Mouse (Mus musculus) liver, embryonic 16.5 days (tissue): ENCODE data around the gene Cyb561a3. TPM values are rescaled to one million over a fixed set of nuclear protein-coding genes. Genes with fewer than 3 reads are reported as not detected.

Source experiments
- ATAC-seq: fragments of 200-750 bp; cut with Nextera tagmentation; 2 replicates; pipeline ENCODE4 v1.8.0; 2017; ENCODE audit warnings: low read depth, mild to moderate bottlenecking, moderate number of reproducible peaks, moderate library complexity
- H3K27ac ChIP-seq: fragments of 300-500 bp; sonication (generic); 2 replicates; pipeline ENCODE4 v1.5.1; 2014; ENCODE audit warnings: mild to moderate bottlenecking, low read length
- H3K27me3 ChIP-seq: fragments of 300-500 bp; sonication (generic); 2 replicates; pipeline ENCODE4 v1.6.1; 2014; ENCODE audit warnings: low read depth, low read length, mixed read lengths; ENCODE audit not compliant: control insufficient read depth, insufficient read depth
- H3K36me3 ChIP-seq: fragments of 300-500 bp; sonication (generic); 2 replicates; pipeline ENCODE4 v1.6.1; 2014; ENCODE audit warnings: mild to moderate bottlenecking; ENCODE audit not compliant: control insufficient read depth, insufficient read depth
- H3K4me1 ChIP-seq: fragments of 300-500 bp; sonication (generic); 2 replicates; pipeline ENCODE4 v1.6.1; 2014; ENCODE audit warnings: low read depth, low read length, mixed read lengths; ENCODE audit not compliant: control insufficient read depth
- H3K4me2 ChIP-seq: fragments of 300-500 bp; sonication (generic); 2 replicates; pipeline ENCODE4 v1.6.1; 2014; ENCODE audit warnings: low read depth, low read length, mixed read lengths
- H3K4me3 ChIP-seq: fragments of 300-500 bp; sonication (generic); 2 replicates; pipeline ENCODE4 v1.5.1; 2014; ENCODE audit warnings: low read depth, mild to moderate bottlenecking, low read length
- H3K9ac ChIP-seq: fragments of 300-500 bp; sonication (generic); 2 replicates; pipeline ENCODE4 v1.6.1; 2014; ENCODE audit warnings: low read depth, low read length
- H3K9me3 ChIP-seq: fragments of 300-500 bp; sonication (generic); replicated peaks from 2 replicates; pipeline ENCODE4 v1.6.1; 2016; ENCODE audit warnings: low read length; ENCODE audit not compliant: control insufficient read depth
- WGBS: fragments of 180-500 bp; shearing (Covaris S2); extraction: QIAGEN DNeasy Blood & Tissue Kit; methylation state at CpG from one replicate; pipeline ENCODE4 v1.1.7; 2014; ENCODE audit not compliant: insufficient replicate concordance; 5-methylcytosine and 5-hydroxymethylcytosine counted together
- polyA plus RNA-seq: library from polyadenylated mRNA; unstranded; fragments of >200 nt; fragmentation: Nextera tagmentation; extraction: Ambion mirVana; gene quantifications from 2 replicates; pipeline ENCODE4 v1.2.1, GENCODE M21; 2015

The Cyb561a3 gene
- polyA plus RNA-seq, 1 experiment from 2014 or later, result 19.6 TPM

DNA sequence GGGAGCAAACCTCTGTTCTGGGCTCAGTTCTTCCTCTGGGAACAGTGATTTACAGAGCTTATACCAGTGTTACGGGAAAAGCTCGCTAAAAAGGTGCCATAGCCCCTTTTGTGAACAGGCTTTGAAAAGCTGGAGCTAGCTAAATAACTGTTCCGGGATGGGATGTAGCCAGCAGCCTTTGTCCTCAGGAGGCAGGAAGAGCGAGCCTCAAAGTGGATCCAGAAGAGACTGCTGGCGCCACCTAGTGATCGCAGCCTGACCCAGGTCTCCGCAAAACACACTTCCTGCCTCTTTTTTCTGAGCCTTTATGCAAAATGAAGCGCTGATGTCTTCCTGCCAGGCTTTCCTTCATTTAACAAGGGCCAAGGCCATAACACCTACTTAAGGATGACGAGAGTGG lies 25.8 kb downstream of the Cyb561a3 start:
- Histone ChIP-seq H3K27ac (peak overlapping the region; percentile 72), H3K9ac (peak overlapping the region; percentile 32; the same call in 1 of the 2 replicates), H3K36me3 (peaks cover 6% of the 10 kb centered on the region), H3K27me3 (no peaks in the 10 kb centered on the region), H3K4me2 (peak overlapping the region; percentile 77), H3K4me3 (peak overlapping the region; percentile 43), H3K4me1 (peaks cover 38% of the 10 kb centered on the region), H3K9me3 (no peaks in the 10 kb centered on the region)
- 1% methylated on average over 9 of the region's 9 CpGs for WGBS
- ATAC-seq, result no peak

DNA sequence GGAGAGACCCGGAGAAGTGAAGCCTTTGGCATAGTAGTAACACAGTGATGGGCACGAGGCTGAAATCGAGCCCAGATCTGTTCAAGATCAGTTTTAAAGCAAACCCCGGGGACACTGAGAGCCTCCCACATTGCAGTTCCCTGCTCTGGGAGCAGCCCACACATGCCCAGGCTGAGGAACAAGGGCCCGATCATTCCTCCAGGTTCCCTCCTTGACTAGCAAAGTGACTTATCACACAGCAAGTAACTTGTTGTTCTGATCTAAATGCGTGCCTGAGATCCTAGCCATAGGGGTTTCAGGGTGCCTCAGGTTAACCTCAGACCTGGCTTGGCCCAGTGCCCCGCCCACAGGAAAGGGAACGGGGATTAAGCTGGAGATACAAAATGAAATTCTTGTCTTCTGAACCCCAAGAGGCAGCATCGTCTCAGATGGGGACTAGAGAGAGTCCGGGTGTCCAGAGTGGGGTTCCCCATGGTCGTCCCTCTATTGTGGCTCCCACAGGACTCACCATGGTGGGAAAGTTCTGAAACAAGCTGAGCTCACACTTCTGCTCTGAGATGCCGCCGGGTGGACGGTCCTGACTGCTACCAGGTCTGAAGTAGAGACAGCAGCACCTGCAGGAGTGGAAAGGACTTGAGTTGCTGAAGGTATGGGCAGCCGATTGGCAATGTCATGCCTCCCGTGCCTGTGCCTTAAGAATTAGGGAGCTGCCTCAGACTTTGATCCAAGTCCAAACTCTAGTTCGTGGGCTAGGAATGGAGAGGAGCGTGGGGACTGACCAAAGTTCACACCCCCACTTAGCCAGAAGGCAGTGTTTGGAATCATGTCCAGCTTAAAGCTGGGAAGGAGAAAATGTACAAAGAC lies 26.9 kb downstream of the Cyb561a3 start:
- Histone ChIP-seq H3K9me3 (no peaks in the 10 kb centered on the region), H3K27ac (peak overlapping the region; percentile 92), H3K27me3 (no peaks in the 10 kb centered on the region), H3K4me2 (peak overlapping the region; percentile 77), H3K9ac (peak overlapping the region; percentile 83), H3K4me1 (peaks cover 38% of the 10 kb centered on the region), H3K4me3 (peak overlapping the region; percentile 43), H3K36me3 (peaks cover 16% of the 10 kb centered on the region)
- 66% methylated on average over 18 of the region's 18 CpGs for WGBS
- no peak for ATAC-seq

DNA sequence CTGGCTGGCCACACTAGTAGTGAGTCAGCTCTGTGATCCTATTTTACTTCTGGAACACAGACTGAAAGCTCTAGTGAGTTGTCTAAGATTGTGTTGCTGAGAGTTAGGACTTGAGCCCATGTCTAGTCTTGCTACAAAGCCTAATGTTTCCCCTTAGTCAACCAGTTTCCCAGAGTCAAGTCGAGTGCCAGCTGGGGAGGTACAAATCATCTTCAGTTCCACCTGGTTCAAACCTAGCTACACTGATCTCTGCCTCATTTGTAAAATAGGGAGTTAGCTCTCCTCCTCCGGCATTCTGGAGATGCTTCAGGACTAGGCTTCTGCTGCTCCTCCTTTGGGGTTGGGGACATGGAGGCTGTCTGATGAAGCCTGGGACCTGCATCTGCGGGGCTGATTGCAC lies 27.6 kb downstream of the Cyb561a3 start:
- H3K4me2 ChIP-seq, result peak overlapping the region; percentile 77
- no peaks in the 10 kb centered on the region for H3K9me3 ChIP-seq
- peak overlapping the region; percentile 92 for H3K27ac ChIP-seq
- no peak for ATAC-seq
- H3K4me3 ChIP-seq, result peak overlapping the region; percentile 96
- no peaks in the 10 kb centered on the region for H3K27me3 ChIP-seq
- peaks cover 38% of the 10 kb centered on the region for H3K4me1 ChIP-seq
- peaks cover 18% of the 10 kb centered on the region for H3K36me3 ChIP-seq
- peak overlapping the region; percentile 83 for H3K9ac ChIP-seq
- WGBS, result 46% methylated on average over 3 of the region's 3 CpGs

DNA sequence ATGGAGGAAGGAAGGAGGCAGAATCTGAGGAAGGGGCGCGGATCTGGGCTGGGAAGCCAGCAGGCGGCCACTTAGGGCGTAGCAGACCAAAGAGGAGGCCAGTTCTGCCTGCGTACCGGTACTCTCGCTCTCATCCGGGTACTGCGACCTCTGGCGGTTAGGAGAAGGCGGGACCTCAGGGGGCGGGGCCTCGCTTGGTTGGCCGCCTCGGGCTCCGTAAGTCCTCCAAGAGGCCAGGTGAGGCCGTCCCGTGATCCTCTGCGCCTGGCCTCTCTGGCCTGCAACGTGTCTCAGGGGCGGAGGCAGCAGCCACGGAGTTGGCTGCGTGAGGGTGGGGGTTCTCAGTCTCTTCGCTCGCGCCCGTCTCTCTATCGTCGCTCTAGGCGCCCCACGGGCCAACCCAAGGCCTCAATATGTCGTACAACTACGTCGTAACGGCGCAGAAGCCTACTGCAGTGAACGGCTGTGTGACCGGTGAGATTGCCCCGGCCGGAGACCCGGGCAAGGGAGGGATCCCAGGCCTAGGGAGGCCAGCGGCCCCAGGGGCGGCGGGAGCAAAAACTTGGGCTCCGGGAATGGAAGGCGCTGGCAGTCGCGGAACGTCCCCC lies 28.4 kb downstream of the Cyb561a3 start, which contains the start of the genes Ddb1 and Tkfc:
Gene Ddb1 (plus strand): TSS at position 35 of the 608 bp plus-strand sequence.
Gene Tkfc (minus strand): TSS at position 362 of the 608 bp plus-strand sequence.
- ATAC-seq, result peak; percentile 97
- under 1% methylated on average over 48 of the region's 49 CpGs for WGBS
- Histone ChIP-seq H3K4me3 (peak within 1 kb of the TSS; percentile 96), H3K36me3 (peaks cover 25% of the 10 kb centered on the region), H3K27ac (peak within 1 kb of the TSS; percentile 97), H3K4me2 (peak within 1 kb of the TSS; percentile 77), H3K4me1 (peaks cover 38% of the 10 kb centered on the region), H3K9ac (peak within 1 kb of the TSS; percentile 97), H3K9me3 (no peaks in the 10 kb centered on the region), H3K27me3 (no peaks in the 10 kb centered on the region)

DNA sequence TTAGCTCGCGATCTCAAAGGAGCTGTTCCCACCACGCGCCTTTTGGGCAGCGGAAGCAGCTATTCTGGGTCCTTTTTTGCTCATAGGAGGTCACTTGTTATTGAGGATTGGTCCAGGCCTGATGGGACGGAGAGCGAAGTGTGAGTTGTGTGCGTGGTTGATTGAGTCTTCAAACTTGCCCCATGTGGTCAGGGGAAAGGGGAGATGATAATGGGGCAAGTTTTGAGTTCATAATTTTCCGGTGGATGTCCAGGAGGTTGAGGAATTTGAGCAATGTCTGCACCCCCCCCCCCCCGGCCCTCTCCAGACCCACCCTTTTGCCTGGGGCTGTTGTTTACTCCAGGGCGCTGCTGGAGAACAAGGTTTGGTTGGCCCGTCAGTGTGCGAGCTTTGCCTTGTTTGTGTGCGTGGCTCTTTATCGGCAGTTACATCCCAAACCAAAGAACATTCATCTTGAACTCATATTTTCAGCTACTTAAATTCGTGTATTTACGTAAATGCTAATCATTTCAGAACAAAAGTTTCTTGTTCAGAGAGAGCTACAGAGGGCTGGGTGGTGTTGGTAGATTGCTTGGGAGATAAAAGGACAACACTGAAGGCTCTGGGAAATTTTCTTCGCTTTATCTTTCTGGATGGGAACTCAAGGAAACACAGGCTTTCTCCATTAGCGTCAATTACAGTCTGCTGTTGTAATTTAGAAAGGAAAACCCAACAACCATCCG lies 29.1 kb downstream of the Cyb561a3 start:
- peak overlapping the region; percentile 97 for H3K9ac ChIP-seq
- ATAC-seq, result peak; percentile 35
- 5% methylated on average over 20 of the region's 20 CpGs for WGBS

DNA sequence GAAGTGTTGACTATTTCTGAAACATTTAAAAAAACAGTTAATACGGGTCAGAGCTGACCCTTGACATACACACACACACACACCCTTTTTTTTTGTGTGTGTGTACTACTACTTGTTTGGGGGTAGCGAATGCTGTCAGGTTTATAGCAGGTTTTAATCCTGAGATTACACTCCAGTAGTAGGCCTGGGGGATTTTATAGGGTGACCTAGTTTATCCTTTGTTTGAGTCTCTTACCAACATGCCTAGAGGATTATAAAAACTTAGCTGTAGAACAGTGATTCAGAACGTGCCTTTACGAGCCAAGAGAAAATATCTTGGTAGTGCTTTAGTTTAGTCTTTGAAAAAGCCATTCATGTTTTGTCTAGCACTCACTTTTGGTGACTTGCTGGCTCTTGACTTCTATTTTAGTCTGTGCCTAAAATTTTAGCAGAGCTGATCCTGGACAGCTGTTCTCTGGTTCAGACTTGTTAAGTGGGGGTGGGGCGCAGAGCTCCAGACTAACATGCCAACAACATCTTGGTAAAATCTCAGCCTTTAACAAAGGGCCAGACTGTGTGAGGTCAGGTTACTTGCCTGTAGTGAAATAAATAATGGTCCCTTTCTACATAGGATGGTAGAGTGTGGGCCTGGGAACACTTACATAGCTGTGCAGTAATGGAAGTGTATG lies 31.7 kb downstream of the Cyb561a3 start:
- Histone ChIP-seq H3K9me3 (no peaks in the 10 kb centered on the region), H3K27me3 (no peaks in the 10 kb centered on the region), H3K4me1 (peaks cover 19% of the 10 kb centered on the region), H3K4me2 (no peak overlapping the region), H3K36me3 (peaks cover 56% of the 10 kb centered on the region), H3K9ac (no peak overlapping the region), H3K27ac (no peak overlapping the region), H3K4me3 (no peak overlapping the region)
- ATAC-seq, result no peak
- 88% methylated on average over 5 of the region's 5 CpGs for WGBS

More for the DNA sequence above, 29.1 kb downstream of the Cyb561a3 start:
- H3K4me2 ChIP-seq, result peak overlapping the region; percentile 56
- H3K27ac ChIP-seq, result peak overlapping the region; percentile 97
- peaks cover 31% of the 10 kb centered on the region for H3K36me3 ChIP-seq
- peak overlapping the region; percentile 96 for H3K4me3 ChIP-seq
- no peaks in the 10 kb centered on the region for H3K27me3 ChIP-seq
- peaks cover 38% of the 10 kb centered on the region for H3K4me1 ChIP-seq
- H3K9me3 ChIP-seq, result no peaks in the 10 kb centered on the region

DNA sequence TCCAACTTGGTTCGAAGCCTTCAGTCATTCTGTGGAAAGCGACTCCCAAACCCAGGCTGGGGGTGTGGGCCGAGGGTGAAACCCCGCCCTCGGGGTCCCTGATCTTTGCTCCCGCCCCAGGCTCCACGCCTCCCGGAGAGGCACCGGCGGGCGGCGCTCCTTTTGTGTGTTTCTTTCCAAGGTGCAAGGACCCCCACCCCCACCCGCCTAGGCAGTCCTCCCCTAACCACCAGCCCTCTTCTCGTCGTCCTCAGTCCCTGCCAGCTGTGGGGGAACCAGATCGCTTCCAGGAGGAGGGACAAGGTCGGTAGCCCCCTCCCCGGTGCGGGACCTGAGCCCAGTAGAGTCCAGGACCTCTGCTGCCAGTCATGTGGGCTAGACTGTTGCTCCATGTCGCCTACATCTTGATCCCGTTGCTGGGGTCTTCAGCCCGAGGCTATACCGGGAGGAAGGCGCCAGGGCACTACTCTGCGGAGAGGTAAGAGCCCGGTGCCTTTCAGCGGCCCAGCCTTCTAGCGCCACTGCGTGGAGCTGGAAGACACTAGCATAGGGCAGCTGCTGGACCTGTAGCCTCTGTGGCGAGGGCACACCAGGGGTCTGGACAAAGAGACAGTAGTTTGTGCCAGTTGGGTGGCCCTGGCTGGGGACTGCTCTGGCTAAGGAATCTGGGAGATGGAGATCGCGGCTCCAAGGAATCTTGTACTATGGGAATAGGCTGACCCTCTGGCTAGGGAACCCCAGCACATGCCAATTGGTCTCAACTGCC lies 57.3 kb downstream of the Cyb561a3 start, which contains the start of gene Vwce:
Gene Vwce (plus strand): TSS at position 108 of the 766 bp plus-strand sequence.
- ATAC-seq, result peak; percentile 73
- H3K9me3 ChIP-seq, result no peaks in the 10 kb centered on the region
- no peaks in the 10 kb centered on the region for H3K27me3 ChIP-seq
- H3K36me3 ChIP-seq, result peaks cover 11% of the 10 kb centered on the region
- peak within 1 kb of the TSS; percentile 78 for H3K9ac ChIP-seq
- H3K4me2 ChIP-seq, result peak within 1 kb of the TSS; percentile 96
- peak within 1 kb of the TSS; percentile 67 for H3K4me3 ChIP-seq
- WGBS, result 2% methylated on average over 32 of the region's 32 CpGs
- peaks cover 46% of the 10 kb centered on the region for H3K4me1 ChIP-seq
- peak within 1 kb of the TSS; percentile 79 for H3K27ac ChIP-seq

DNA sequence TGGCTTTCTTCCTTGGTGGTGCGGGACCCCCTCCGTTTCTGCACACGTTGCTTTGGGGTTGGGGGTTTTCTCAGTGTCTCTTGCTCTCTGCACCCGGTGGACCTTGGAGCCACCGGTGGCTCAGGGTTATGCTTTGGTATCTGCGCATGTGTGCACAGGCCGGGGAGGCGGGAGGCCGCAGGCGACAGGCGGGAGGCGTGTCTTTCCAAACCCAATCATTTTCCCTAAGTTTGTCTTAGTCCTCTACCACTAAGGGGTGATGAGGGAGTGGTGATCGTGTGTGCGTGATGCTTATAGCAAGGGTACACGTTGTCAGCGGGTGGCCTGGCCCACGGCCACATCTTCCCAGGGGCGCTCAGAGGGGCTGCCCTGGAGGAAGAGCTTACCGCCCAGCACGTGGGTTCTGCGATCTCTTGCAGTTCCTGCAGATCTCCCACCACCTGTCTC lies 57.9 kb downstream of the Cyb561a3 start:
- peak overlapping the region; percentile 79 for H3K27ac ChIP-seq

More for the DNA sequence above, 57.9 kb downstream of the Cyb561a3 start:
- Histone ChIP-seq H3K4me1 (peaks cover 46% of the 10 kb centered on the region), H3K27me3 (no peaks in the 10 kb centered on the region), H3K9ac (peak overlapping the region; percentile 78), H3K4me2 (peak overlapping the region; percentile 96), H3K36me3 (peaks cover 5% of the 10 kb centered on the region), H3K4me3 (peak overlapping the region; percentile 67), H3K9me3 (no peaks in the 10 kb centered on the region)
- 5% methylated on average over 21 of the region's 21 CpGs for WGBS
- ATAC-seq, result peak; percentile 90
